Mouse (Mus musculus) gastrocnemius, postnatal 10 days (tissue): ENCODE data around the gene Ncbp2. TPM values are rescaled to one million over a fixed set of nuclear protein-coding genes. Genes with fewer than 3 reads are reported as not detected.
A peak's percentile ranks its signal among the peaks of the same experiment; 100 is the strongest.

ENCODE experiments used
- DNase-seq: peaks from one replicate; pipeline ENCODE4 v3.0.0; 2021; ENCODE audit warnings: mixed read lengths
- long read RNA-seq, 2 experiments: library from polyadenylated mRNA; stranded (forward); transcript quantifications; one replicate each; pipeline ENCODE4 v2.0.0; 2021
- total RNA-seq, 2 experiments: library from RNA; stranded (reverse); gene quantifications; 2 replicates each; pipeline ENCODE4 v1.2.3; 2021

The Ncbp2 gene
- 10 to 100 TPM; 18.7 to 23.6 TPM for total RNA-seq
- long read RNA-seq, experiment 1, transcript Ncbp2-201 (4 exons, 2,070 nt) = major isoform, 25 of 27 reads
- long read RNA-seq, experiment 1, partial matches to known transcripts = 1 of 27 reads
- long read RNA-seq, experiment 1, other reads (novel, unspliced or antisense) = 1 of 27 reads
- long read RNA-seq, experiment 2, transcript Ncbp2-201 (4 exons, 2,070 nt) = major isoform, 40 of 41 reads
- long read RNA-seq, experiment 2, partial matches to known transcripts = 0 of 41 reads
- long read RNA-seq, experiment 2, other reads (novel, unspliced or antisense) = 1 of 41 reads

DNA sequence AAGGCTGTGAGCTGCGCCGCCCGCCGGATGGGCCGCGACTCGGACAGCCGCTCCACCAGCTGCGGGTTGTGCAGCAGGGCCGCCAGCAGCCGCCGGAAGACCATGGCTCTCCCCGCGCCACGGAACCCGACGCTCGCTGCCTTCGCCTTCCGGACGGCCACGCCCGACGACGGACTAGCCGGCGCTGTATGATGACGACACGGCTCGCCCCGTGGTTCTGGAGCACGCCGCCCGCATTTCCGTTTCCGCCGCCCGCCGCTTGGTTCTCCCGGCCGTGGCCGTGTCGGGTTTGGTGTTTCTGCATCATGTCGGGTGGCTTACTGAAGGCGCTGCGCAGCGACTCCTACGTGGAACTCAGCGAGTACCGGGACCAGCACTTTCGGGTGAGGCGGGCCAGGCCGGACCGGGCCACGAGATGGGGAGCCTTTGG is at the start of gene Ncbp2, which contains the start of gene 0610012G03Rik:
Gene Ncbp2, plus strand, starts transcription at position 169 of the 430 bp plus-strand sequence.
Gene 0610012G03Rik, minus strand, starts transcription at position 150 of the 430 bp plus-strand sequence.
- peak; percentile 98 for DNase-seq

GRCm38 (mm10) chr16:31898546-31899326 is 49.6 kb upstream of the Ncbp2 start:
- DNase-seq = no peak

DNA sequence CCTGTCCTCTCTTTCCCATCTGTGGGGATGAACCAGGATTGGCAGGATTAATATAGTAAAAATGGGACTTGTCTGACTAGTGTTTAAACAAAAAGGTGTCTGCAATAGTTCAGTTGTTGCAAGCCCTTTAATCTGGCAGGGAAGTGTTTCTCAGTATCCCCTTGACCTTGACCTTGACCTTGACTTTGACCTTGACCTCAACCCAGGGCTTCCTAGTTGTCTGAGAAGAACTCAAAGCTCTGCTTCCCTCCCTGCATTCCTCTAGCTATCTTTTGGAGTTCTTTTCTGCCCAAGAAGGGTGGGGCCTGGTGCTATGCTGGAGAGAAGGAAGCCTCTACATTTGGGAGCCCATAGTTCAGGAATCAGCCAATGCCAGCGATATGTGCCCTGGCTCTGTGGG is 46.4 kb upstream of the Ncbp2 start:
- DNase-seq = no peak

DNA sequence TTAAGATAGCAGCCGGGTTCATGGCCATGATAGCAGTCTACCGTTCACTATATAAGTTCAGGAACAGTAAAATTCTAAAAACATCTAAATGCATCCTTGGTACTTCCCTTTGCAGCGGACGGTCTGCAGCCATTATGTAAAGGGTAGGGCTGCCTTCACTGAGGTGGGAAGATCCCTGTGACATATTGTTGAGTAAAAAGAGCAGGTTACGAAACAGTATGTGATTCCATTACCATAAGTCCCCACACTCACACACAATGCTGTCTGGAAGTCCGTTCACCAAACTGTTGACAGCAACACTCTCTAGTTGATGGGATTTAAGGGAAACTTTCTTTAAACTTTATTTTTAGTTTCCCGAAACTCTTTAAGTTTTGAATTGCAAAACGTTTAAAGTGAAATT is 45.1 kb upstream of the Ncbp2 start:
- no peak for DNase-seq

DNA sequence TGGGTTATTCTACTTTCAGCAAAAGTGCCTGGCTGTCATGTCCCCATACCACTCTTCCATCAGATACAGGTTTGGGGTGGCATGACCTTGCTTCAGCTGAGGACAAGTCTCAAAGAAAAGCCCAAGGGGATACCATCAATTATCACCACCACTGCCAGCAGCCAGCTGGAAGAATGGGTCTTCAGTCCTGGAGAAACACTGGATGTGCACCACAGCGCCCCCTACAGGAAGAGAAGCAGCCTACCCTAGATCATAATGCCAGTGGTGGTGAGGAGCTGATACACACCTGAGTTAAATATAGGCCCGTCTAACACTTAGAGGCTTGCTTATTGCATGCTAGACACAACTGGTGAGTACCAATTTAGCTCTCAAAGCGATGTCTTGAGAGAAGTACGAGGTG is 43.0 kb upstream of the Ncbp2 start:
- no peak for DNase-seq

GRCm38 (mm10) chr16:31905891-31906825 is 42.2 kb upstream of the Ncbp2 start:
- no peak for DNase-seq

DNA sequence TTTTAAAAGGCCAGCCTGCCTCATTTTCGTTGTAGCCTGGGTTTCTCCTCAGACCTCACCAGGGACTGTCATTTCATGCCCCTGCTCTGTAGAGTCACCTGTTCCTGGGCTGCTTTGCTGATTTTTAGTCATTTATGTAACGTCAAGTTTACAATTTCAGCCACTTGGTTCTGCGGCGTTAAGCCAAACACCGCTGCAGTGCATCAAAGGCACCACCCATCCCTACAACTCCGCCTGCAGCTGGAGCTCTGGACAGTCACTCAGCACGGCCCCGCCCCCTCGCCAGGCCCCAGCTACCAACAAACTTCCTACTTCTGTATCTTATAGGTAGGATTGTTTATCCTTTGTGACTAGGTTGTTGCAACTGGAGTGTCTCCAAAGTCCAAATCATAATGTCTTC is 41.4 kb upstream of the Ncbp2 start:
- peak; percentile 35 for DNase-seq

GRCm38 (mm10) chr16:31908959-31909358 is 39.4 kb upstream of the Ncbp2 start:
- no peak for DNase-seq

DNA sequence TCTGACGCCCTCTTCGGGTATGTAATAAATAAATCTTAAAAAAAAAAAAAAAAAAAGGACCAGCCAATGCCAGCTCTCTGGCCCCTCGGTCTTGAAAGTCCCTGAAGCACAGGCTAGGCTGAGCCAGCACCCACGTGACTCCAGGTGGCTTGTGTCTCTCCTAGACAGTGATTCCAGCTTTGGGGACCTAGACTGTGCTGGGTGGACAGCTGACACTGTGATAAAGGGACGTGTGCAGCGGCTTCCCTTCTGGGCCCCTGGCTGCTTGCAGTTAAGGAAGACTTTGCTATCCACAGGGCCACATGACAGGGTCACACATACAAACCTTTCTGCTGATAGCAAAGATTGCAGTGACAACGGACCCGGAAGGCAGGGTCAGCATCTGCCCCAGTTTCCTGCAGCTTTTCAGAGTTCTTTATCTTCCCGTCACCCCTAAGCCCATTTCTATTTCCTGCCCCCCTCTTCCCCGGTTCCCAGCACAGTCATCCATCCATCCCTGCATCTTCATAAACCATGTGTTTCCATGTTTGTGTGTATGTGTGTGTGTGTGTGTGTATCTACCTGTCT is 37.9 kb upstream of the Ncbp2 start:
- DNase-seq = no peak

DNA sequence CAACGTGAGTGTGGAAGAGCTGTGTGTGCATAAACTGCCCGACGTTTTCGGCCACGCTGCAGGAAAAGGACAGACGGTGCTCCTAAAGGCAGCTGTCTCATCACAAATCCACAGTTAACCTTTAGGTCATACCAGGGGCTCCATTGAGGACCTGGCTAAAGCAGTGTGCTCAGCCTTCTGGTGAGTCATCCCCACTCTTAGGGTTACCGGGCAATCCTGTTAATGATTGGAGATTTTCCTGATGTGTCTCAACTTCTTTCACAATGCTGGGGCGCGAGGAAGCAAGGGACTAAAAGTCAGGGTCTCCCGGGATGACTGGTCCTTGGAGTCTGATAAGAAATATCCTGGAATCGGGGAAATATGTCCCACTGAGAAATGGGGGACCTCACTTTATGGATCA is 30.5 kb upstream of the Ncbp2 start:
- DNase-seq = no peak

- DNase-seq = peak; percentile 73
Measured at GRCm38 (mm10) chr16:31918248-31918724, 30.0 kb upstream of the Ncbp2 start.

- DNase-seq = no peak
Measured at GRCm38 (mm10) chr16:31924368-31924767, 23.9 kb upstream of the Ncbp2 start.

GRCm38 (mm10) chr16:31926091-31926490 is 22.2 kb upstream of the Ncbp2 start:
- no peak for DNase-seq

DNA sequence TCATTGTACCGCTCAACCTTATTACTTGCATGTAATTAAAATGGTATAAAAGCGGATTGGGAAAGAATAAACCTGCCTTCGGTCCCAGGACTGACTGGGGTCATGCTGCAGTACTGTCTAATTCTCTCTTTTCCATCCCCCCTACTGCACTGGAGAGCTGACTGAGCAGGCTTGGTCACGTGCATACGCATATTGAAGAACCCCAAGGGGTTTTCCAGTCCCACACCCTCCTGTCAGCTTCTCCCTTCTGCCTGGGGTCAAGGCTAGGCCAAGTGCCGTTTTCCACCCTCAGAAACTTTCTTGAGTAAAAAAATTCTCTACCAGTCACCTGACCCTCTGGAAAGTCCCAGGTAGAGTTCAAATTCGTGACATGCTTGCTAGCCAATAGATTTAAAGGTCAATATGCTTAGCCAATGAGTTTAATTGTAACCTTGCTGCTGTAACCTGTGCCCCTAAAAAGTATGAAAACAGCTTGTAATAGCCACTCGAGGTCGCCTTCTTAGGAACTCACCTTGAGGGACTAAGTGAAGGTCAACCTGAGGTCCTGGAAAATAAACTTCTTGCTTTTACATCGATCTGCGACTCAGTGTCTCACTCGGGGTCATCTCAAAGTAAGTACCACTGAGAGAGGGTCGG is 21.6 kb upstream of the Ncbp2 start:
- DNase-seq = no peak

DNA sequence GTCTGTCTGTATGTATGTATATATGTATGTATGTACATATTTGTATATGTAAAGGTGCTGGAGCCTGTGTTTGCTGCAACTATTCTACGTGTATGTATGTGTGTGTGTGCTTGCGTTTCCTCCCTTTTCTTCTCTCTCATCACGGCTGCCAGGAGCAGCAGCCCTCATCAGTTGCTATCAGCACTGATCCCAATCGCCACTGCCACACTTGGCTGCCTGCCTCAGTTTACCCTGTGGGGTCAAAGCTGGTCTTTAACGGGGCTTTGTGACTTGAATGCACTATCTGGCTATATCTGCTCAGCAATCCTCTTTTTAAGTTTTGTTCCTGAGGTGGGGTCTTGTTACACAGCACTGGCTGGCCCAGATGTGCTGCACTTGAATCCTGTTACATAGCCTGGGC is 20.9 kb upstream of the Ncbp2 start:
- no peak for DNase-seq

DNA sequence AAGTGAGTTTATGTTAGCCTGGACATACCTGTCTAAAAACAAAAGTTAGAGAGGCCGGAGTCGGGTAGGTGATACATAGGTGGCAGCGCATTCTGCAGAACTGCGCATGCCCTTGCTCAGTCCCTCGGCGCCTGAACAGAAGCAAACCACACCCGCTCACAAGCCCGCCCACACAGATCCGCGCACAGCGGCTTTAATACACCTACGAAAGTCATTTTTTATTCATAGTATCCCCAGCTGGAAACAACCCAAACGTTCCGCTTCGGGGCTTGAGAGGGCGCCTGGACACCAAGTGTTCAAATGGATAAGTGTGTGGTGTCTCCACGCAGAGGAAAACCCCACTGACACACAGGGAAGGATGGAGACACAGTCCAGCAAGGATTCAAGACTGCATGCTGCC is 17.0 kb upstream of the Ncbp2 start:
- DNase-seq = no peak

- no peak for DNase-seq
Measured at GRCm38 (mm10) chr16:31932255-31932654, 16.1 kb upstream of the Ncbp2 start.

DNA sequence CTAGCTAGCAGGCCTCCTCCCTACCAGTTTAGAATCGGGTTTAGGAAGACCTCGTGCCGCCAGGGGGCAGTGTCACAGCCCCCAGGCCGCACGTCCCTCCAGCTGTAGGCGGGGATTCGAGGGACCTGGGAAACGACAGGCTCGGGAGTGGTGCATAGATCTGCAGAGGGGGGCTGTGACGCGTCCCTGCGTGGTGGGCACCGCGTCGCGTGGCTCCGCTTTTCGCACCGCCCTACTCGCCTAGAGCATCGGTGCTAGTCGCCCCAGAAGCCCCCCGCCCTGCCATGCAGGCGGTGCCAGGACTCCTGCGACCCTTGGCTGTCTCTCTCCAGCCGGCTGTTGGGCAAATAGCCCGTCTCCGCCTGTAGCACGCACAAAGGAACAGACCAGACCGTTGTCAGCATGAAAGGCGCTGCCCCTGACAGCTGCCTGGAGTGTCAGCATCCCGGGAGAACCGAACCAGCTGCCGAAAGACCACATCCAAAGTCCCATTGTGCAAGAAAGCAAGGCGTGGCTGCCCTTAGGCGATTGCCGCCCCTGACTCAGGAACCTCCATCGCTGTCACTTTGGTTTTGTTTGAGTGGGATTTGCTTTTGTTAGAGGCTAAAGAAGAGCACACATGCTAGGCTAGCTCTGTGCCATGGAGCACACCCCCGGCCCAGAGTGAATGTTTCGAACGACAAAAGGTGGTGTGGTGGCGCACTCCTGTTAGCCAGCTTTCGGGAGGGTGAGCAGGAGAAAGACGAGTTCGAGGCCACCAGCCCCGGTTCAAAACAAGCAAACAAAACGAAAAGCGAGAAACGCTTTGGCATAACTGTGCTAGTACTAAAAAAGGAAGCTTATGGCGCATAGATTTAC is 15.2 kb upstream of the Ncbp2 start:
- DNase-seq = peak; percentile 88

DNA sequence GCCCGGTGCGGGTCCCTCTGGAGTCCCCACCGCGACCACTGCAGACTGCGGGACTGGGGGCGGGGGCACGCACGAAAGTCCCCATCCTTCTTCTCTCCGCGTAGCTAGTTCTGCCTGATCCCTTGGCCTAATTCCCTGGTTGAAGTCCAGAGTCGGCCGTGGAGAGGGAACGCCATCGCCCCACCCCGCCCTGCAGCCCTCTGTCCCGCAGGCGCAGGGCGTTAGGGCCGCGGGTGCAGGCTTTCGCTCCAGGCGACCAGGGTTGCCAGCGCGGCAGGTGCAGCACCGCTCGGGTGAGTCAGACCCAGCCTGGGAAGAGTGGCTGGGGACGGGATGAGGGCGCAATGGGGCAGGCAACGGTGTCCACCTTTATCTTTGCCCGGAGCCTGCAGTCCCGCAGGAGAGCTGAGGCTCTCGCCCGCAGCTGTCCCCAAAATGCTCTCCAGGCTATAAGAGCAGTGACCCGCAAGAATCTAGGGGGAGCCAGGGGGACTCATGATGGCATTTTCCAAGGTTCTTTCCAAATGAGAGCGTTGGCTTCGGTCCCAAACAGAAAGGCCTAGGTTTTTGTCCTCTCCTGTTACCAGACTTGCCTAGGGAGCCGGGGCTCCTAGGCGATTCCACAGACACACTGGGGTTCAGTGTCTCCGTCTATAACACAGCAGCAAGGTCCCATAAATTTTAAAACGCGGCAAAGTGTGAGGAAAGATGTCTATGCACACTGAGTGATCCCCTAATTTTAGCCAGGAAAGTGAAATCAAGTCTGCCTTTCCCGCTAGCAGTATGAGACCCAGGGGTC is 14.4 kb upstream of the Ncbp2 start, which contains the start of gene Pigz:
Gene Pigz, plus strand, starts transcription at position 101 of the 799 bp plus-strand sequence.
- peak; percentile 73 for DNase-seq
